Mouse (Mus musculus): ENCODE measurements around the gene Hsdl1. TPM values are rescaled to one million over a fixed set of nuclear protein-coding genes. Genes with fewer than 3 reads are reported as not detected.

The Hsdl1 gene
- total RNA-seq, 4 experiments from 2014 or later = 43.8 to 51.8 (median 49.7) TPM

DNA sequence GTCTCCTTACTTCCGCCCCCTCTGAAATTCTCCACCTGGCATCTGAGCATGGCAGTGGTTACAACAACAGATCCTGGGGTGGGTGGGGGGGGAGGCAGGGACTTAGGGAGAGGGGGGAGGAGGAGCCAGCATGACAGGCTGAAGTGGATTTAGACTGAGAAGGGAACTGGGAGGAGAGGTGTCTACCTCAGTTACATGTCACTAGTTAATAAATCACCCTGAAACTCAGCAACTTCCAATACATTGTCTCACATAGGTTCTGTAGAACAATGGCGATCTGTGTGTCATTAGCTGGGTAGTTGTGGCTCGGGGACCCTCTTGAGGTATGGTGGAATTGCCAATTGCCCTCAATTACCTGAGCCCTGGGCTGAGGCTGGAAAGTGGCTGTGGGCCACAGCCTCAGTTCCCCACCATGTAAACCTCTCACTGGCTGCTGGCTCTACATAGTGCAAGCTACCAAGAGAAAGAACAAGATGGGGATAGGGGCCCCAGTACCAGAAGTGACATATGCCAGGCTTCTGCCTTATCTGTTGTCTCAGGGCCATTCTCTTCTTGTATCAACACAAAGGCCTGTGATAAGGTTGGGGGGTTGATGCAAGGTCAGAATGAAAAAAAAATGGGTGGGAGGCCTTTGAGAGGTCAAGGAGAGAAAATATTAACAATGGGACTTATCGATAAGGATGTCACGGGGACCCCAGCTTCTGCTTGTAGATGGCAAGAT lies 5.6 kb upstream of the Hsdl1 start:
- DNase-seq (ENCODE audit: low spot score in 2 of 2) = no peak

DNA sequence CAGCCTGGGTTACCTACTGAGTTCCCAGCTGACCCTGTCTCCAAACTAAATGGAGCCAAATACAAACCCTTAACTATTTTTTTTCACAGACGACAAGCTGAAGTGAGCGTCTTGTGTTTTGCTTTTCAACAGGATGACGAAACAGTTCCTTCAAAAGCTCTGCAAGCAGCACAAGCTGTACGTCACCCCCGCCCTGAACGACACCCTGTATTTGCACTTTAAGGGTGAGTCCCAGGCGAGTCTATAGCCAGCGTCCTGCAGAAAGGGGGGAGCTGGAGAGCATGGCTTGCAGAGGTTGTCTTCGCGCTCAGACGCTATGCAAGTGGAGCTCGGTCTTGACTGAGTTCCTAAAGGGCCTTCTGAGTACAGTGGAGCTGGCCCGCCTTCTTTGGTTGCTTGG lies 4.1 kb upstream of the Hsdl1 start:
- no peak for DNase-seq (ENCODE audit: low spot score in 2 of 2)

DNA sequence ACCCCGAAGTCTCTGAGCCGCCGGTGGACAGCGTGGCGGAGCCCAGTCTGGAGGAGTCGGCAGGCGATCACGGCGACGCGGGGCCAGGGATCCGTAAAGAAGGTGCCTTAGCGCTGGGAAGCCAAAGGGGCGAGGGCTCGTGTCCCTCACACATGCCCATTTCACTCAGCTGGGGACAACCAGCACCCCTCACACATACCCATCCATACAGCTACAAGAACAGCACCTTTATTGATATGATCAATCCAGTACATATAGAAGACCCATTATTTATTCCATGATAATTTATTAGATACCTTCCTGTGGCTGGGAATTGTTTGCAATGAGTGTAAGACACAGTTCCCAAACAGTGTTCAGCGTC lies 363 bp upstream of the Hsdl1 start:
- DNase-seq (ENCODE audit: low spot score in 2 of 2) = no peak

DNA sequence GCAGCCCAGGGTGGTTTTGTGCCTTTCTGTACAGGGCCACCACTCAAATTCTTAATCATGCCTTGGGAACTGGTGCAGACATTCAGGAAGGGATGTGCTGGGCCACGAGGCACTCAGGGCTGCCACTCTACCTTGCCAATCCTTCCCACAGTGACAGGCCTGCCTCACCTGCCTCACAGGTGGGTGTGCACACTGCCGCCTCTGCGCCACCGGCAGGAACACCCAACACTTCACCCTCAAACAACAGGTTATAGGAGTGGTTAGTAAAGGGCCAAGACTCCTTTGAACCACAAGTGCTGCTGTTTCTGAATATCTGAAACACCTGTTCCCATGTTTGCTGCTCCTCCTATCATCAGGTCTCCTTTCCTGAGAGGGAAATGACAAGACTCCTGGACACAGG lies 2.6 kb downstream of the Hsdl1 start:
- no peak for DNase-seq (ENCODE audit: low spot score in 2 of 2)

DNA sequence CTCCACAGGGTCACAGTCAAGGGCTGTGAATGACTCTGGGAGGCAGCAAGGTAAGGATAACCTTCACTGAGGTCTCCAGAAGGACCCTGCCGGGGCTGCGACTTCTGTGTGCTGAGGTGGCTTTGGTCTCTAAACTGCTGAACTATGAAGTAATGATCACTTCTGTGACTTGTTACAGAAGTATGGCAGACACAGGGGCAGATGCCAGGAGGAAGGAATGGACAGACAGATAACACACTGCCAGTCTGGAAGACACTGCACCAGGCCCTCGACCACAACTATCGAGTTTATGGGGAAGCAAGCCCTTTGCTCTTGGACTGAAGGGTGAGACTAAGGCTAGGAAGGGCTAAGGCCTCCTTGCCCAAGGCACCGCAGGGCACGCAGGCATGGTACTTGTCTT lies 3.8 kb downstream of the Hsdl1 start:
- no peak for DNase-seq (ENCODE audit: low spot score in 2 of 2)

DNA sequence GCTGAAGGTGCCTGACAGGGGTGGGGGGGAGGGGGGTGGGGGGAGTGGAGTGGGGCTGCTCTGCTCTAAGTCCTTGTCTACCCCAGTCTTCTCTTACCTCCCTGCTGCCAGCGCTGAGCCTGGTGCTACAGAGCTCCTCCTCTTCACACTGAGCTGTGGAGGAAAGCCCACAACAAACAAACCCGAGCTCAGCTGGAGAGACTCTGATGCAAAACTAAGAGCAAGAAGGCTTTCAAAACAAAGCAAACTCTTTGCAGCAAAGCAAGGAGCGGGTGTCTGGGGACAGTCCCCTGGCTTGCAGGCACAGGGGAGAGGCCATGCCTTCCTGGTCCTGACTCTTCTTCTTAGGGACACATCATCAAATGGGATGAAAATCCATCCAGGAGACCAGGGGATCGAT lies 5.1 kb downstream of the Hsdl1 start:
- DNase-seq (ENCODE audit: low spot score in 2 of 2) = no peak

DNA sequence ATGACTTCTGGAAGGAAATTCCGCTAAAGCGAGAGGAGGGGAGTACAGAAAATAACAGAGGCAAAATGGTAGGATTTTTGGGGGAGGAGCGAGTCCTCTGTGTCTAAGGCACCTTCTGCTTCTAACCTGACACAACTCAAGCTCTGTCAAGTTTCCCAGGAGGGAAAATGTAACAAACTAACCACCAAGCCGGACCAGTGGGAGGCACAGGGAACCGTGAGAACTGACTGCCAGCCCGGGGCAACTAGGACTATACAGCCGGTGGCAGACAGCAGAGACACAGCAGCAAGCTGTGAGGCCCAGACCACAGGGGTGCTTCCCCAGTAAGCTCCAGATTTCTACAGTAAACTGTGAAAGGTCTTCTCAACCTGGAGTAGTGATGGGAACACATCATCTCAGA lies 6.0 kb downstream of the Hsdl1 start:
- DNase-seq (ENCODE audit: low spot score in 2 of 2) = no peak

DNA sequence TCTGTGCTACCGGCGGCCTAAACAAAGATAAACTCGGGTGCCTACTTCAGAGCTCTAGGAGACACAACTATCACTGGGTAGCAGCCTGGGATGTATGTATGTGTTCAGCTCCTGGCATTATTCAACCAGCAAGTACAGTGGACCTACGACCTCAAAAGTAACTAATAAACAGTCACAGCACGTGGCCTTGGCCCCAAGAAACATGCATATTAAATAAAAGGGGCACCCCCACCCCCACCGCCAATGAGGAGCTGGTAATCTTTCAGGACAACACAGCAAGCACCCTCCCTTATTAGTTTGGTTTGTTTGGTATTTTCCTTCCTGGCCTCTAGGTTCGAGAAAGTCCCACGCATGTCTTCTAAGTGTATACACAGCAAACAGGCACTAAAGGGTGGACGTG lies 6.7 kb downstream of the Hsdl1 start:
- DNase-seq (ENCODE audit: low spot score in 2 of 2) = no peak

DNA sequence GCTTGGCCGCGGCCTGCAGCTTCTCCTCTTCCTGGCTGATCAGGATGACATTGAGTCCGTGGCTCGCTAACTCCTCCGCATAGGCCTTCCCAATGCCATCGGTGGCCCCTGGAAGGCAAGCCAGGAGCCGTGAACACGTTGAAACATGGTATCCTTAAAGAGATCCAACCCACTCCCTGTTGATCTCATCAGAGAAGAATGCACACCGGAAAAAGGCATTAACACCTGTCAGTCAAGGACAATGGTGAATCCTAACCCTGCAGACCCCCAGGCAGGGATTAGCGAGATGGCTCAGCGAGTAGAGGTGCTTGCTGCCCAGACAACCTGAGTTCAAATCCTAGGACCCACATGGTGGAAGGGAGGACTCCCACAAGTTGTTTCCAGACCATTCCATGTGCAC lies 8.6 kb downstream of the Hsdl1 start:
- no peak for DNase-seq (ENCODE audit: low spot score in 2 of 2)

DNA sequence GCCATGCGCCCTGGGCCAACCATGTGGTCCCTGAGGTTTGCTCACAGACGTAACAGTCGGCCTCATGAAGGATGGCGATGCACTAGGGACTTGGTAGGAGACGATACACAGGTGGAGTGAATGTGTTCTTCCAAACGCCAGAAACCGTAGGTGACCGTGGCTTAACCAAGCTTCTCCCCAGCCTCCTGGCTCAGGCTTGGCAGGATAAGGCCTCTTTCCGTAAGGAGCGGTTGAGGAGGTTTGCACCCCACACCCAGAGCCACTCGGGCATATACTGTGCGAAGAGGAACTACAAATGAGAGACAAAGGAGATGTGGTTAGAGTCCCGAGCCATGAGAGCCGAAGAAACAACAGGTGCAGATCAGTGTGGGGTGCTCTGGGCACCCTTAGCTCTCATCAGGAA lies 11.1 kb downstream of the Hsdl1 start:
- DNase-seq (ENCODE audit: low spot score in 2 of 2) = no peak

DNA sequence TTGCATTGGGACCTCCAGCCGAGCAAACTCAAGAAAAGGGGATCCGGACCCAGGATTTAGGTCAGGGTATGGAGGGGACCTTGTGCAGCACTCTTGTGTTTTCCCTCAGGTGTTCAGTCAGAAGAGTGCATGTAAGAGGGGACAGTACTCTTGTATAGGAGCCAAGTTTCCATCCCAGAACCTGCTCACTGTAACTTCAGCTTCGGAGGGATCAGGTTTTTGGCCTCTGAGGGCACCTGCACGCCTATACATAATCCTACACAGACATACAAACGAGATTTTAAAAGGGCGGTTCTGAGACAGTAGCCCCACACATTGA lies 15.6 kb downstream of the Hsdl1 start:
- no peak for DNase-seq (ENCODE audit: low spot score in 2 of 2)

DNA sequence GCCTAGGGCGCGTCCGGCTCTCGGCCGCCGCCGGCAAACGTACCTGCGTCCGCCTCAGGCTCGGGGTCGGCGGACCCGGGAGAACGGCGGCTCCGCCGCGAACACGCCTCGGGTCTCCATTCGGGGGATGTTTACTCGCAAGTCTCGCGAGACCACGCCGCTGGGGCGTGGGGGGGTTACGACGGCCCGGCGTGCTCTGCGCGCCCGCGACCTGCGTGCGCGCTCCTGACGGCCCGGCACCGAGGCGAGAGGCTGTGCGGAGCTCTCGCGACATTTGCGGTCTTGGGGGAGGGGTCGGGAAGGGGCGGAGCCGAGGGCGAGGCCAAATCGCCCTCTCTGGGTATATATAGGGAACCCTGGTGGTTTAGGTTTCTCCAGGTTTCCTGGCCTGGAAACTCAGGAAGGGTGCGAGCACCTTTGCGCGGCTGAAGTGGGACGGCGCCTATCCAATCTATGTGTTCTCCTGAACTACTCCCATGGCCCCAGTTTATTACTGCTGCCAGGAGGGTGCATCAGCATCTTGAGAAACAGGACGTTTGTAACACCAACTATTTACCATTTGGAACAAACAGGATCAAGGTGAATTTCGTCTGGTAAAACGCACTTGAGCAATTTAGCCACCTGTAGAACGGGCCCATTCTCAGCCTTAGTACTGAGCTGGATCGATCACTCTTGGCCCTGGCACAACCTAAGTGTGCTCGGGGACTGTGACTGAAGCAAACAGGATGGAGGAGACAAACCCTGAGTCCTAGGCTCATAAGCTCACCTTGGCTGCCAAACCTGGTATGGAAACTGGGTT lies 16.2 kb downstream of the Hsdl1 start, which contains the start of gene Mbtps1:
Gene Mbtps1, minus strand, starts transcription at position 133 of the 799 bp plus-strand sequence.
- DNase-seq (ENCODE audit: low spot score in 2 of 2) = peak; percentile 94 to 96

DNA sequence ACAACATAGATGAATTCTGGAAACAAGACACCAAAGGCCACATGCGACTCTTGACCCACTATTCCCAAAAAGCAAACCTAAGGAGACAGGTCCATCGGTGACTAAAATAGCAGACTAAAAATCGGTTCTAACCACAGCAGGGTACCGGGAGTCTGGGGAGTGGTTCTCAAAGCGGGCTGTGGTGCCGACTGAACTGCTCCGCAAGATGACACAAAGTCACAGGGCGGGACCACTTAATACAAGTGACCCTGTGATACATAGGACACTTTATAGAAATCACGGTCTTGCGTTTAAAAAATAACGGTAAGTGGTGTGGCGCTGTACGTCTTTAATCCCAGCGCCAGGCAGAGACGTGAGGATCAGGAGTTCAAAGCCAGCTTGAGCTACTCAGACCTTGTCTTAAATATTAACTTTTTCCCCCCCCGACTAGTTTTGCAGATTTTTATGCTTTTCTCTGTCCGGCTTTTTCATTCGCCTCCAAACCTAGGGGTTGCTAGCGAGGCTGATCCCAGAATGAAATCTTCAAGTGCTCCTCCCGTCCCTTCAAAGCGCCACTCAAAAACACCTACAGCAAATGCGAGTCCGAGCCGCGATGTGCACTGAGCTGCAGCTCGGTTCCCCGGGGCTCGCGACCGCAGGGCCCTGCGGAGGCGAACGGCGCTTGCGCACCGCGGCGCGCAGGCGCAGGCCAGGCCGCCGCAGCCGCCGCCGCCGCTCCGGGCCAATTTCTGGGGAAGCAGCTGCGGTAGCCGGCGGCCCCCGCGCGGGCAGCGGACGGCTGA lies 17.0 kb downstream of the Hsdl1 start:
- DNase-seq (ENCODE audit: low spot score in 2 of 2) = no peak

DNA sequence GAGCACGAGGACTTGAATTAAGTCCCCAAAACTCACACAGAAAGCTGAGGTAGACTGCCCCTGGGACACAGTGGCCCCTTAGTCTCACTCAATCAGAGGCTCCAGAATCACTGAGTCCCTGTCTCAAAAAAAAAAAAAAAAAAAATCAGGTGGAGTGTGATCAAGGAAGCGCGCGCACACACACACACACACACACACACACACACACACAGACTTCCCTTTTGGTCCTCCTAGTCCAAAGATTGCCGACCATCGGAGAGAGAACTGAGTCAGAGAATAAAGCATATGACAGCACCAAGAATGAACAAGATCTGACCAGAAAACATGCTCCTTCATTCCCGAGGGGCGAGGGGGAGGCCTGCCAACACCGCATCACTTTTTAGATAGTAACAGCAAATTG lies 17.9 kb downstream of the Hsdl1 start:
- DNase-seq (ENCODE audit: low spot score in 2 of 2) = no peak

DNA sequence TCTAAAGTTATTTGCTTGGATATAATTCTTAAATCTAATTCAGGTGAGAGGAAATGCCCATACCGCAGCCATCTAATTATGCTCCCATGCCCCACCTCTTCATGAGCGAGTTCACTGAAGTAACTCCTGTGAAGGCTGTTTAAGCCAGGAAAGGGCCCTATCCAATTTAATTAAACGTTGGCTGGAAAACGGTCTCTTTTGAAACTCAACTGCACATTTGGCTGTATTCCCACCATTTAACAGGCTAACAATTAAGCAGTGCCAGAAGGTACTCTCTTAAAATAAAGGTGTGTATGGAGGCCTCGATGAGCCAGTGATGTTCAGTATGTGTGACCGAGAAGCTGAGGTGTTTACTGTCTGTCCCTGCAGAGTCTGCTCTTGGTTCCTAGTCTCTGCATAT lies 19.1 kb downstream of the Hsdl1 start:
- no peak for DNase-seq (ENCODE audit: low spot score in 2 of 2)

DNA sequence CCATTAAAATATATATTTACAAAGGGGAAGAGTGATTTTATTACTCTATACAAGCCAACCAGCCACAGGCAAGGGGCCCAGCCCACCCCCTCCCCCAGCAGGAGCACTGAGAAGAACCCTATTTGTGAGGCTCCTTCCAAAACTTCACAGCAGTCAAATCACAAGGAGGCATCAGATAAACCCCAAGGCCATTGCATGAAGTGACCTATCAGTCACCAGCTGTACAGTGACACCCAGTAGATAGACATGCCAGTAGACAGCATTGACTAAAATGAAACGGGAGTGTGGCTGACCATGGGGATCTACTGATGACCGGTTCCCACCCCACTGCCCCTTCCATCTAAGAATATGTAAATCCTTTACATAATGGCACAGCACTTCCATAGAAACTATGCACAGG lies 22.0 kb downstream of the Hsdl1 start:
- no peak for DNase-seq (ENCODE audit: low spot score in 2 of 2)

DNA sequence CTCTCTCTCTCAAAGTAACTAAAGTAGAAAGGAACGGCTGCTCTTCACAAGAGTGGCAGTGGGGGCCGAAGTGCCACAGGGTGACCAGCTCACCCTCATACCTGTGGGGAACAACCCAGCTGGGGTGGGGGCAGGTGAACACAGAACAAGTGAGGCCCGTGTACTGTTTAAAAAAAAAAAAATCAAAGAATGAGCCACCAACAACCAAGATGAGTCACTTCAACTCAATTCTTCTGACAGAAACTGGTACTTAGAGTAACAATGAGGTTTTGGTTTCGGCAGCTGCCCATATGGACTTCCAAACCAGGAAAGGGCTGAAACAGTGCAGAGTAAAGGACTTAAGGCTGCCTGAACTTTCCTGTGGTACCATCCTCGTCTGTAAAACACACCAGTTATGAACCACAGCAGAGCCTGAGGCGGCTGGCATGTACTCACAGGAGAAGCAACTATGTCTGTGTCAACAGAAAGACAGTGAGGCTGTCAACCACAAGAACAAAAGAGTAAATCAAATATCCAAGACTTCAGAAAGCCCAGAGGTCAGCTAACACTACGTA lies 26.3 kb downstream of the Hsdl1 start:
- DNase-seq (ENCODE audit: low spot score in 2 of 2) = no peak

DNA sequence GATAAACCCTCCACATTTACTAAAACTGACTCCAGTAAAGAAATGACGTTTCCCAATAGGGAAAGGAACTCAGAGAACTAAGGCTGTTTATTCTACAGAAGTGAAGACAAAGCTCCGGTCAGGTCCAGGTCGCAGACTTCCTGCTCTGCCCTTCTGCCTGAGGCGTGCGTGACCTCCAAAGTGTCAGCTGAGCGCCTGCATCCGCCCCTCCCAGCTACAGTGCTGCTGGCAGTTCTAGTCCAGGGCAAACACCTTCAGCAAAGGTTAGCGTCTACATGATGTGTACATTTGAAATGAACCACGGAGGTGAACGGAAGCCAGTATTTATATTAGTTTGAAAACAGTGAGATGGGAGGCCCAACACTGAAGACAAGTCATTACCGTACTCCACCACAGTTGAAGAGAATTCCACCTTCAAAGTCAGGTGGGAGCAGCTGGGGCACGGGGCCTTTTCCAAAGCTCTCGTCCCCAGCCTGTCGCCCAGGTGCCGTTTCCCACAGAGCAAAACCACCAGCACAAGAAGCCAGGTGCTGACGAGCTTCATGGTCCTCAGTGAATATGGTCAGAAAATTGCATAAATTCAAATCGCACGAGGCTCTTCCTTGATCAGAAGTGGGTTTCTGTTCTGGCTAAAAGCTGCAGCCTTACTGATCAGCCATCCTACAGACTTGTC lies 27.8 kb downstream of the Hsdl1 start:
- DNase-seq (ENCODE audit: low spot score in 2 of 2) = no peak

DNA sequence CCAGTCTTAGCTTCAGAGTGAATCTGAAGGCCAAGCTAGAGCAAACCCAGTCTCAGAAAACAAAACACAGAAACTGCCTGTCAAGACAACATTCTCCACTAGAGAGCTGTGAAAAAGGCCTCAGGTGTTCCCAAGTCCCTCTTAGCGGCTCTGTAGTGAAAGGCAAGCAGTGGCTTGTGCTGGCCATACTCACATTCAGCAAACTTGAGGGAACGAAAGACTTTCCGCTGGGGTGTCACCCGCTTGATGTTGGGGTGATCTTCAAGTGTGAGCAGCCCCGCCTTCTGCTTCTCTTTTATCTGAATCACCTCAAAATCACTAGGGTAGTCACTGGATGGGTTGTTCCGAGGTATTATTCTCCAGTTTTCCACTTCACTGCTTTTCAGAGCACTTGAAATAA lies 29.2 kb downstream of the Hsdl1 start:
- DNase-seq (ENCODE audit: low spot score in 2 of 2) = no peak

DNA sequence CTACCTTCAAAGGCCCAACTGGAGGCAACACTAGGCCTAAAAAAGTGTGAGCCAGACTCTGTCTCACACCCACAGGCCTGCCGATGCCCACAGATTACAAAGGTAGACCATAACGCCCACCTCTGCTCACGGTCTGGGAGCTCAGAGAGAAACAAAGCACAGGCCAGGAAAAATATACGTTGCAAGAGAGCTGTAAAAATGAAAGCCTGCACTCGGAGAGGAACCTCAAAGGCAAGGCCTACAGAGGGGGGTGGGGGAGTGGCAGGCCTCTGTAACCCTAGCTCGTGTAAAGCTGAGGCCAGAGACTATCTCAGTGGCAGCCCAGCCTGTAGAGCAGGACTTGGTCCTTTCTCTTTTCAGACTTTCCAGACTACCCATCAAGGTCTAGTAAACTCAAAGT lies 29.8 kb downstream of the Hsdl1 start:
- no peak for DNase-seq (ENCODE audit: low spot score in 2 of 2)

DNA sequence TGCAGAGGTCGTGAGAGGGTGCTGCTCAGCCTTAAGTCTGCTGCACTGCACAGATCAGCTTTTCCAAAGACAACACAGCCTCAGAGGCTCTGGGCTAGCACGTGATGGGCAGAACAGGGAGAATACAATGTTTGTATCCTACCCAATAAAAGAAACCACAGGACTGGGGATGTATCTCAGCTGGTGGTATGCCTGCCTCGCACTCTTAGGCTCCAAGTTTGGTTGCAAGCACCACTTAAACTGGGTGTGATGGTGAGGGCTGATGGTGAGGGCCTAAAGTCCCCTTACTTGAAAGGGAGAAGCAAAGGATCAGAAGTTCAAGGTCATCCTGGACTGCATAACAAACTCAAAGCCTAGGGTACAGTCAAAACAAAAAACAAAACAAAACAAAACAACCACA lies 30.4 kb downstream of the Hsdl1 start:
- DNase-seq (ENCODE audit: low spot score in 2 of 2) = no peak

DNA sequence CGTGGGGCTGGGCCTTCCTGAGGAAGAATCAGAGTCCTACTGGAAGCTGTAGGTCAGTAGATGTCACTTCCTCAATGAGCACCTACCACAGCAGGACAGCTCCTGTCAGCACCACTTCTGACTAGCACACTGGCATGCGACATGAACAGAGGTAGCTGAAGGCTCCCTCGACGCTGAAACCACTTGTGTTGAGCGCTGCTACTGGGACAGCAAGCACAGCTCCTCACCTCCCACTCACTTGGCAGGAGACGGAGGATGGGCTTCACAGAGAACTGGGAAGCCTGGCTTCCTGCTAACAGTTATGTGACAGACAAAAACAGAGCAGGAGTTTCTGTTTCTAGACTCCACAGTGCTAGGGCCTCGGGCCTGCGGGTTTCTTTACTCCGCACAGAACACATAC lies 43.0 kb downstream of the Hsdl1 start:
- peak; percentile 60 to 75 for DNase-seq (ENCODE audit: low spot score in 2 of 2)

Measured in layer of hippocampus, adult 8-10 months (tissue).